Mouse (Mus musculus) cerebellum, postnatal 10 days (tissue): Measurements from ENCODE around the gene Atf7.
A peak's percentile ranks its signal among the peaks of the same experiment; 100 is the strongest.

Source experiments
- DNase-seq, 2 experiments: peaks; one replicate each; pipeline ENCODE4 v3.0.0; 2021; ENCODE audit warnings: mixed read lengths in 2 of 2

Atf7 gene

DNA sequence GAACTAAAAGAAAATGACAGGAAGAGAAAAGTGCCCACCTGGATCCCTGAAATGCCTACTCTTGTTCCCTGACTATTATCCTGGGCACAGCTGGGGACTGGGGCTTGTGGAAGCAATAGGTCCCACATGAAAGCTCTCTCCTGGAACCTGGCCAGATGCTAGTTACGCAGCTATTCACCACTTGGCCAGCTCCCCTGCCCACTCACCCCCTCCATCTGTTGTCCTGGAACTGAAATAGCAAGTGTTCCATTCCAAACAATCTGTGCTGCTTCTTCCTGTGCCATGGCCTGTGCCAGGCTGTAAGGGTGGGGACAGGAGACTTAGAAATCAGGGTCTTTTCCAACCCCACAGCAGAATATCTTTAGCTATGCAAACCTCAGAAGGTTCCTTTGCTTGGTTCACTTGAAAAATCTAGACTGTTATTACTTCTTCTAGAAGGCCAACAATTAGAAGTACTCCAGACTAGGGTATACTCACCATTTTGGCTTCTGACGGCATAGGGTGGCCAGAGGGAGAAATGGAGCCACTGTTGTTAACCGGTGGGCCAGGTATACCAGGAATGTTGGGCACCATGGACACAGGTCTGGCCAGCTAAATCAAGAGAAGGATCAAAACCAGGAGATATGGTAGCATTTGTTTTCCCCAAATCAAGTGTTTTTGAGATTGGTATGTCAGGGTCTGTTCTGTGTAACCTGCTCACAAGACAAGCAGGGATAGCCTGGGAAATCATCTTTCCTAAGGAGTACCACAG is 78.4 kb downstream of the Atf7 start:
- peak; percentile 99 to 100 for DNase-seq

DNA sequence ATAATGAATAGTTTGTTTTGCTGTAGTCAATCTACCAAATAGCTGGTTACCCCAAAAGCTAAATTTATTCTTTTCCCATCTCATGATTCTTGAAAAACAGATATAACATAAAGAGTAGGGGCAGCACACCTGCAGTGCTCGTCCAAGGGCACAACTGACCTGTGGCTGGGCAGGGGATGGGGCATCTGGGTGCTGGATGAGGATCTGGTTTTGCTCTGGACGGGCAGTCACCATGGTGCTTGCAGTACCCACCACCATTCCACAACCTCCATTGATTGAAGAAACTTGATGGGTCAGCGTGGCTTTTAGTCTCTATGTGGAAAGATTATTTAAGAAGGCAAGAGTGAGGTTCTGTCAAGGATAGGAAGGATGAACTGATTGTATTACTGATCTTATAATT is 79.0 kb downstream of the Atf7 start:
- DNase-seq = peak; percentile 45 to 60

DNA sequence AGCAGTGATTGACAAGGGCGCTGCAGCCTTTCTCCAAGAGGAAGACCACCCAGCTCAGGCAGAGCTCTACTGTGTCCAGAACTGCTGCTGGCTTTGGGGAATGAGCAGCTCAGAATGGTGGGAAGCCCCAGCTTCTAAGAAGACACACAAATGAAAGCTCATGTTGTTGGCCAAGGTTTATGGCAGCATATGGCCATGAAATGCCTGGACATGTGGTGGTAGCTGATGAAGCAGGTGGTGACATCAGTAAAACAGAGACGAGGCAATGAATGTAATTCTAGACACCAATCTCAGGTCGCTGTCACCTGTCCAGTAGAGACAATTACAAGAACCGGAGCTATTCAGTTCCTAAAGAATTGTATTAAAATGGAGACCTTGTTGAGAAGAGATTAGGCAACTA is 80.5 kb downstream of the Atf7 start:
- peak; percentile 84 to 86 for DNase-seq

DNA sequence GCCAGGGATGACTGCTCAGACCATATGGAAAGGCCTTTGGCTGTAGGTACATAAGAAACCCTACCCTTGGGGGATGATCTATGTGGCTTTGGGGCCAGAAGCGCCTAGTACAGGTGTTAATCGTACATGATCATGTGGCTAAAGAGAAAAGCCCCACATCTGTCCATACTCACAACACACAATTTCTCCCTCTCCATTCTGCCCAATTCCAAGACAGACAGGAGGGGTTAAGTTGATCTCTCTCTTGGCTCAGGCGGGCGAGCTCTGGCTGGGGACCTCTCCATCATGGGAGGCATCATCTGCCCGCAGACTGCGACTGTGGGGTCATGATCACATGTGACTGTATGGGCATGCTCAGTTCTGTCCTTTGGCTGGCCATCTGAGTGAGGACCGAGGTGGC is 91.3 kb downstream of the Atf7 start:
- DNase-seq = peak in 1 of 2 experiments; percentile 17

DNA sequence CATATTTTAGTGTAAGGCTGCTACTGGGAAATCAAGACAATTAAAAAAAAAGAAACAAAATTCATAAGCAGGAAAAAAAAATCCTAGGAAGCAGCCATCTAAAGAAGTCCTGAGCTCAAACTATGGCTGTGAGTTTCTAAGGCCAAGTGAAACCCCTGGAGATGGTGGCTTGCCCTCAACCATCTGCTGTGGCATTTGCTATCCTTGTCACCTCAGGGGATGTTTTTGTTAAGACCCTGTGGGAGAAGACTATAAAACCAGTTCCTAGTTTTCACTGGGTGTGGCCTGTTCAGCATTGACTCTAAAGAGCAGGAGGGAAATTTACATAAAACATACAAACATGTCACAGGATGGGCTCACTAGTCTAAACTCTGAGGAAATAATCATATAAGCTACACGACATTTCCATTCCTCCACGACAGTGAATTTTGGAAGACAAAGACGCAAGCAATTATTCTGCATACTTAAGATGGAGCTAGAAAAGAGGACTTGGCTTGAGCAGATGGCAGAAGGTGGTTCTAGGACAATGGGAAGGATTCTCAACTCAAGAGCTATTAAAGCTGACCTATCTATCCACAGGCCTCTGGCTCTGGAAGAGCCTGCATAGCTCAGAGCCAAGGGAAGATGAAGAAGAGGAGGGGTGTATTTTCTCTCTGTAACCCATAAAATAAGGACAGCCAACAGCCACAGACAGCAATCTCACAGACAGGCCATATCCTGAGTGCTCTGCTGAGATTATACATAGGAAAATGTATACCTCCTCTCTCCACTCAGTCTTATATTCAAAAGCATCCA is 93.0 kb downstream of the Atf7 start:
- DNase-seq = peak; percentile 66 to 68

DNA sequence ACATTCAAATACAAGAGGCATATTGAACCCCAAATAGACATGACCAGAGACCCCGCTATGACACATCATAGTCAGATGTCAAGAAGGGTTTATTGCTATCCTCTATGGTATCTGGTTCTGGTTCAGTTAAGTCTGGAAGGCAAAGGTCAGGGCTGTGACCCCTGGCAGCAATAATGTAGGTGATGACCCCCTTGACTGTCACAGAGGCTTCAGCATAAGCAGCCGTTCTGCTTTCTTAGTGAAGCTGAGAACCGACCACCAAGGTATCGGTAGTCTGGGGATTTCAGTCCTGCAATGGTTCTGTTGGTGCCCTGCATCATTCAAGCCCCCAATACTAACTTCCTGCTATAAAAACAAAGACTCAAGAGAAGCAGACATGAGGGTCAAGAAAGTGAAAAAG is 93.7 kb downstream of the Atf7 start:
- DNase-seq = no peak

DNA sequence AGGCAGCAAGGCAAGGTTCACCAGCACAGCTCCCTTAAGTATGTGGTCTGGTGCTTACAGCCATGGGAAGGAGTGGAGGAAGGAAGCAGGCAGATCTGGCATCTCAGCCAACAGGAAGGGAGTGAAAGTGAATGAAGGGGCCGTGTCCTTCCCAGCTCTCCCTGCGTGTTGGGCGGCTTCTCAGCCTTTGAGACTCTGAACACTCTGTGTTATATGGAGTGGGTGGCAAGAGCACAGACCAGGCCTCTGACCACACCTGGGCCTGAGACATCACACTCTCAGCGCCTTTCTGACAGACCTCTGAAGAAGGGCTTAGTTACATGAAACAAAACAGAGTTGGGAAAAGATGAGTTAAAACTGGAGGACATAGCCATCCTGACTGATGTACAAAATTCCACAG is 94.7 kb downstream of the Atf7 start:
- no peak for DNase-seq

DNA sequence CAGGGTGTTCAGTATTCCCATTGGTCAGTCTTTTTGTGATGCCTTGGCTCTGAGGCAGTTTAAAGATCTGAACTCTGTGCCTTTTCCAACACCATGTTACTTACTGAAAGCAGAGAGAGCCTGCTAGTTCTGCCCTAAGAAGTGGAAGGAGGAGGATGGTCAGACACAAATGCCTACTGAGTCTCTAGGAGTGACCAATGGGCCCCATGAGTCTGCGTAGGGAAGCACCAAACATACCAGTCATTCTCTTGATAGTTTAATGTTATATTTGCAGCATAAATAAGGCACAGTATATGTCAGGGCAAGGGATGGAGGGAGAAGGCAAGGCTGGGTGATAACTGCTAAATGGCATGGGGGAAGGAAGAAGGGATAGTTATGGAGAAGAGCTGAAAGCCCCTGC is 96.9 kb downstream of the Atf7 start:
- no peak for DNase-seq

DNA sequence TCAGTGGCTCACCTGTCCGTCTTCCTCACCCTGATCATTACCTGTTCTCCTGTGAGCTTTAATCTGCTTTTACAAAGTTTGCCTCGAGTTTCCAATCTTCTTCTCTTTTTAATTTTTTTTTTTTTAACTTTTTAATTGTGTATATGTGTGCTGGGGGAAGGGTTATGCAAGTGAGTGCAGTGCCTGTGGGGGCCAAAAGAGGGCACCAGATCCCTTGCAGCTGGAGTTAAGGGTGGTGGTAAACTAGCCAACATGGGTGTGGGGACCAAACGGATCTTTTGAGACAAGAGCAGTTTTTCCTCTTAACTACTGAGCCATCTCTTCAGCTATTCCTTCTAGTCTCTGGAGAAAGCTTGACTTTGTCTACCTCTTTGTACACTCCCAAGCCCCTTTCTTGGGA is 97.3 kb downstream of the Atf7 start:
- DNase-seq = peak; percentile 59 to 63

DNA sequence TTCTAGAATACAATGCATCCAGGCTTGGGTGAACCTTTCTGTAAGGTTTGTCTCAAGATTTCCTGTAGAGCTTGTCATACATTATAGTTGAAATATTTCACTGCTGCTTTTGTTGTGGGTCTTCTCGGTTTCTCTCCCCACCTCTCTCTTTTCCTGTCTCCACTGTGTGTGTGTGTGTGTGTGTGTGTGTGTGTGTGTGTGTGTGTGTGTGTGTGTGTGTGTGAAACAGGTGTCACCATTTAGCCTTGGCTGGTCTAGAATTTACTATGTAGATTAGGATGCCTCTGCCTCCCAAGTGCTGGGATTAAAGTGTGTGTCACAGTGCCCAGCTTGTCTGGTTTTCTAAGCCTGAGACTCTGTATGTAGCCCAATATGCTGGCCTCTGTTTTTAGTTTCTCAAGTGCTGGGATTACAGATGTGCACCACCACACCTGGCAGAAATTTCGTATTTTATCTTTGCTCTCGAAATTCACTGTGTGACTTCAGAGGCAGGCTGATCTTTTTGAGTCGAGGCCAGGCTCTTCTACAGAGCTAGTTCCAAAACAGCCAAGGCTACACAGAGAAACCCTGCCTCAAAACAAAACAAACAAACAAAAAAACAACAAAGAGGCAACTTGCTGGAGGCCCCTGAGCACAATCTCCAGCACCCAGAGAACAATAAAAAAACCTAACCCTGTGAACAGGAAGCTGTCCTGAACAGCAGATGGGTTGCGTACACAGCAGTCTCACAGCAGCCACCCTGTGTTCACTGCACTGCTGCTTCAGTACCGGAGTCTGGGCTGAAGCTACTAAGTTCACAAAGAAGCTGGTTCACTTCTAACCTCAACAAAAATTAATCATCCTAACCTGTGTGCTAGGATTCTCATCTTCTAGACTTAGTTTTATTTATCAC is 98.9 kb downstream of the Atf7 start:
- no peak for DNase-seq

DNA sequence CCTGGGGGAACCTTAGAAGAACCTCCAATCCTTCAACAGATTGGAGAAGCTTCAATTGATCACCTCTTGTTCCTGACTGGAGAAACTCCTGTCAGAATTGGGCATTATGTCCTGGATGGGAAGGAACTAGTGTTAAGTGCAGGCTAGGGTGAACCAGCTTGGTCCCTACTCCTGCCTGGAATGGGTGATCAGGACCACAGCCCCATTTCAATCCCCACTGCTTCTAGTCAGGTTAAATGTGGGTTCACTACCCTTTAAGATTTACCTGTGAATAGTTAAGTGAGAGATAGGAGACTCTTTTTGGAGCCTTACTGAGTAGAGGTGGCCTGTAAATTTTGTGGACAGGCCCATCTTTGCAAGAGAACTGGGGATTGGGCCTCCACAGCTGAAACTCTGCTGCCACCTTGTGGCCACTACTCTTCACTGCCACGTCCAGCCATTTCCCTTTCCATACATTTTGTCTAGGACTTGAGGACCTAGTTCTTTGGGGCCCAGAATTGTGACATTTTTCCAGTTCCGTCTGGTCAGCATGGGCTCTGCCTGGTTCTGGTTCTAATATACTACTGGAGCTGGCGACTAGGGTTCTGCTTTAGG is 100.3 kb downstream of the Atf7 start, which contains the start of gene Npff:
Gene Npff (minus strand): TSS at position 51 of the 594 bp plus-strand sequence.
- peak; percentile 90 to 93 for DNase-seq

DNA sequence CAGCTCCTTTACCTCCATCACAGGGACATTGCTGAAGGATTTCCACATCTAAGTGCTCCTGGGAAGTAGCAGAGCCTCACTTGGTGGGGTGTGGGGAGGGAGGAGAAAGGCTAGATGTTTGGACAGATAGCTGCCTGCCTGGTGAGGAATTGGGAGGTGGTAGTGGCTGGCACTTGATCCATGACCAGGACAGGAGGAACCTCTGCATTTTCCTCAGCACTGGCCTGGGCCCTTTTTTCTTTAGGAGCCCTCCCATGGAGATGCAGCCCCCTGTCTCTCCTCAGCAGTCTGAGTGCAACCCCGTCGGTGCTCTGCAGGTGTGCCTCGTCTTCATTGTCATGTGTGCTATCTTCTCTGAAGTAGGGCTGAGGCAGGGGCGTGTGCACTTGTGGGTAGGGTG is 103.8 kb downstream of the Atf7 start:
- DNase-seq = no peak

DNA sequence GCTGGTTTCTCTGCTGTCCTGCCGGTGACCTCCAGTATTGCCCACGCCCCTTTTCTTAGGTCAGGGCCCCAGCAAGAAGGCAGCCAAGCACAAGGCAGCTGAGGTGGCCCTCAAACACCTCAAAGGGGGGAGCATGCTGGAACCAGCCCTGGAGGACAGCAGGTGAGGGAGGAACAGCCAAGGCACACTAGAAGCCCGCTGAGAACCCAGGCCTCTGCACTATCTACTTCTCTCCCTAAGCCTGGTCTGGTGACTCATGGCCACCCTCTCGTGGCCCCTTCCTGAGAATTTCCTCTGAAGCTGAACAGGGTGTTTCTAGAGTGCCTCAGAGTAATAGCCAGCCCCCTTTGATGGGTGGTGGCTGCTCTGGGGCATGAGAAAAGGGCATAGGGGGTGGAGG is 104.8 kb downstream of the Atf7 start:
- no peak for DNase-seq

DNA sequence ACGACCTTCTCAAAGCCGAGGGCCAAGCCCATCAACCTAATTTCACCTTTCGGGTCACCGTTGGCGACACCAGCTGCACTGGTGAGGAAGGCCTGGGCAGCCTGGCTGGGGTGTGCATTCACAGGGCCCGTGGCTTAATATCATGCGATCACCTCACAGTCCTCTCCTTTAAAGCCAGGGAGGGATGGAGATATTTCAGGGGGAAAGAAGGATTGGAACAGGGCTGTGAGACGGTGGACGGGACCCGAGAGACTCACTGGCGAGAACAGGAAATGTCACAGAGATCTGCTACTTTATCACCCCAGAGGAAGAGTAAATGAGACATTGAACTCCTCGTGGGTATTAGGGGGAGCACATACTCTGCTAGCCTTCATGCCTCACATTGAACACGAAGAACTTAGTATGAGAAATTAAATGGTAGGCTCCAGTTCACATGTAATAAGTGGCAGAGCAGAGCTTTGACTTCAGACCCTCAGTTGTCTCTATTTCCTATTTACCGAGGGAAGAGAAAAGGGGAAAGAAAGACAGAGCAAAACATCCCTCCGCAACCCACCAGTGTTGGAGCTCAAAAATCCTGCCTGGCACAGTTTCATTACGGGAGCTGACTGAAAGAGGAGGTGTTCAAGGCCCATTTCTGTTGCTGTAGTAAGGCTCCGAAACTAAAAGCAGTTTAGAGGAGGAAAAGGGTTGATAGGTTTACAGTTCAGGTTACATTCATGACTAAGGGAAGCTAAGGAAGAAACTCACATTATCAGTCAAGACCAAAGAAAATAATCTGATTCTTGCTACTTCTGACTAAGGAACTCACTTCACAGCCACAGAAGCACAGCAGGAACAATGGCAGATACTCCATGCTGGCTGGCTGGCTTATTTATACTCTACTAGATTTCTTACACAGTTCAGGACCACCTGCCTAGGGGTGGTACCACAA is 105.8 kb downstream of the Atf7 start:
- peak in 1 of 2 experiments; percentile 51 for DNase-seq

DNA sequence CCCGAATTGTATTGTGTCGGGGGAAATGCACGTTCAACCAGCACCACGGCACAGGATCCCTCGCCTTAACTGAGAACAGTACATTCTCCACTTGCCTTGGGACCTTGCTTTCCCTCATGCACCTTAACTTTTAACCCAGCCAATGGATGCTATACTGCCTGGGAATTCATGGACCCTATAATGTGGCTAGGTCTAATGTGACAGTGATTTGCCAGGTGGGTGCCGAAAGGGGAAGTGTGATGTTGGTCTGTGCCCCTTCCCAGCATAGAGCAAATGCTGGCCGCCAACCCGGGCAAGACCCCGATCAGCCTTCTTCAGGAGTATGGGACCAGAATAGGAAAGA is 106.4 kb downstream of the Atf7 start:
- DNase-seq = no peak

DNA sequence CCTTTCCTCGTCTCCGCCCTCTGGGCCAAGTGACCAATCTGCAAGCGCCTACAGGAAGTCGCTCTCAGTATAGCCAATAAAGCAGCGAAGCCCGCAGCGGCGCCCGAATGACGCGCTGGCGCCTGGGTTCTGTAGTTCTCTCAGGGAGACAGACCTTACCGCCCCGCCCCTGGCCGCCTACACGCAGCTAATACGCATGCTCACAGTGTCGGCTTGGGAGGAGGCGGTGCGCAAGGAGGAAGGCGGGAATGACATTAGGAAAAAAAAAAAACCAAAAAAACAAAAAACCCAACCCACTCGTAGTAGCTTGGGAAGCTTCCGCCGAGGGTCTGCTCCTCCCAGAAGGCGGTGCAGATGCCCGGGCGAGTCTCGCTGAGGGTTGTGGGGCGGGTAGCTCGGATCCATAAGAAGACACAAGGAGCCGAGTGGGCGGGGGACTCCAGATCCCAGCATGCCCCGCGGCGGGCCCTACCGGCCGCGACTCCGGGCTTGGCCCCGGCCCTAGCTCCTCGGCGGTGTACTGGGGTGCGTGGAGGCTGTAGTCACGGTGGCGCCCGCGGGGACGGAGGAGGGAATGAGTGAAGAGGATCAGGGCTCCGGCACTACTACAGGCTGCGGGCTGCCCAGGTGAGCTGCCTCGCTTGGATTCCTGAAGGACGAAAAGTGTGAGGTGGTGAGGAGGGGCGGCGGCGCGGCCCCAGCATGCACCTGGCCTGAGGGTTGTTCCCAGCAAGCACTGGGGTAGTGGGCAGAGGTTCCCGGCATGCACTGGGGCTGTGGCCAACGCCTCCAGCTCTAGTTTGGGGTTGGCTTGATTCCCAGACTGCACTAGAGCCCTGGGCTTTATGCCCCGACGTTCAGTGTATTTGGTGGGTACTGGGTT is 107.0 kb downstream of the Atf7 start, which contains the start of gene Tarbp2:
Gene Tarbp2 (plus strand): TSS at position 217 of the 883 bp plus-strand sequence.
- DNase-seq = peak; percentile 99 to 100

DNA sequence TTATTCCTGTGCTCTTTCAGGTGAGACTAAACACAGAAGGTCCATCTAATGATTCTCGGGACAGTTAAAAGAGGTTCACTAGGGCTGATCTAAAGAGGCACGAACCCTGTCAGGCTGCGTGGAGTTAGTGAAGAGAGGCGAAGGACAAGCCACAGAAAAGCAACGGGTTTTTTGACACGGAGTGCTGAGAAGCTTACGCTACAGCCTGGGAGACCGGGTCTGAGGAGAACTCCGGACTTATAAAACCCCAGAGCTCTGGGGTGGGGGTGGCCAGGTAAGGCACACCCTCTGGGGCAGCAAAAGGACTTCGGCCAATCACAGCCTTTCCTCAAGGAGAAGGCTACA is 107.7 kb downstream of the Atf7 start:
- no peak for DNase-seq

DNA sequence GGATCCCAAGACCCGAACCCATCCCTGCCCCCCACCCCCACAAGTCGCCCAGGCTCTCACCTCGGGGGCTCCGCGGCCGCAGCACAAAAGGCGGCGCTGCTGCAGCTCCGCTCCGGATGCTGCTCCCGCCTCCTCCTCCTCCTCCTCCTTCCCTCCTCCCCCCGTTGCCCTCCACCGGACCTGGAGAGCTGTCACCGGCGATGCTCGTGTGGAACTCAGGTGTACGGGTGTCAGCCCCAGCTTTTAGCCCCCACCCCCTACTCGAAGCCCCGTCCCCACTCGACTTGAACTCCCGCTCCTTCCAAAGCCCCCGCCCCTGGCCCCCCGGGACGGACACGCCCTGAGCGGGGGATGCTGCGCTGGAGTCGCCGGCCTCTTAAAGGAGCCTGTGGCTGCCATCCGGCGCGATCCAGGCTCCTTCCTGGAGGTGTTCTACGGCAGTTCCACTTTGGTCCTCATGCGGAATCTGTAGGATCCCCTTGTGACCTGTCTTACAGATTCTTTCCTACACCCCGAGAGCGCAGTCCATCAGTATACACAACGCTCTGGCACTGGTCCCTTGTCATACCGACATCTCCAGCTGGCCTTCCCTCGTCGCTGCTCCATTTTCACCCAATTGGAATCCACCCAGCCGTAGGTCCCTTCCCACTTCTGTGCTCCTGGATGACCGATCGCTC is 108.4 kb downstream of the Atf7 start, which contains the start of gene Map3k12:
Gene Map3k12 (minus strand): TSS at position 337 of the 677 bp plus-strand sequence.
- DNase-seq = peak; percentile 93

DNA sequence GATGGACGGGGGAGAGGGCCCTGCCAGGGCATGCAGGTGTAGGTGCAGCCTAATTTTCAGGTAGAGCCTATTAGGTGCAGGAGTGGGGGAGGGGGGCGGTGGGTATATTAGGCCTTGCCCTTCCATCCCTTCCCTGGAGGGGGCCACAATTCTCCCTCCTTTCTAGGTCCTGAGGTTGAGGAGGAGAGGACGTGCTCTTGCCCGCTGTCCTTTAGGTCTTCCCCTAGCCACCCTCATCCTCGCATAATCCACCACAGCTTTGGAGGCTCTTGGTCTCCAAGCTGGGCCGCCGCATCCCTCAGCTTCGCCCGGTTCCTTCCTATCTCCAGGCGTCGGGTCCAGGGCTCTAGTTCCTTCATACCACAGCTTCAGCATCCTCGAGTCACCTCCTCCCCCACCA is 109.0 kb downstream of the Atf7 start:
- DNase-seq = peak; percentile 86 to 91

DNA sequence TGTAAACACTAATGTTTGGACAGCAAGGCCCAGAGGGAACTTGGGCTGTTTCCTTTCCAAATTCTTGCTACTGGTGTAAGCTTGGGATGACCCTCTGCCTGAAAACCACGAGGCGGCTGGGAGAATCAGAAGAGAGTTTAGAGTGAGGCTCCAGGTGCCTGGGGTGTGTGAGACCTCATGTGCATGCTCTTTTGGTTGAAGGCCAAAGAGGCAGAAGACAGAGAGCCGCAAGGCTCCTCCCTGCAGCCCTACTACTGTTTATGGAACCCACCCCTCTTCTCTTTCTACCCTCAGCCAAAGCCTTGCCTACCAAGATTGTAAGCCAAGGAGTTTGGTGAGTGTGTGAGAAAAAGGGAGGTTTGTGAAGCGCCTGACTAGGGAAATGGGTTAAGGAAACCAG is 109.5 kb downstream of the Atf7 start:
- DNase-seq = peak; percentile 55 to 66
